Mouse (Mus musculus): ENCODE results near the gene Slitrk1. TPM values are rescaled to one million over a fixed set of nuclear protein-coding genes. Genes with fewer than 3 reads are reported as not detected.

Slitrk1 gene
- polyA plus RNA-seq, 1 experiment from 2014 or later: 0.43 TPM

- H3K9me3 ChIP-seq (ENCODE audit: control insufficient read depth, low read length): no peaks in the 10 kb centered on the region
Measured at GRCm38 (mm10) chr14:108909336-108909953, 4.5 kb downstream of the Slitrk1 start.

GRCm38 (mm10) chr14:108898601-108899000 is 15.4 kb downstream of the Slitrk1 start:
- Histone ChIP-seq H3K4me1 (replicated peaks; ENCODE audit: control insufficient read depth, insufficient read depth, low read length) (no peaks in the 10 kb centered on the region), H3K27ac (ENCODE audit: low read depth, low read length) (no peak overlapping the region), H3K9me3 (ENCODE audit: control insufficient read depth, low read length) (no peaks in the 10 kb centered on the region), H3K36me3 (ENCODE audit: control insufficient read depth, insufficient read depth, low read length) (no peaks in the 10 kb centered on the region), H3K9ac (ENCODE audit: low read depth, low read length) (no peak overlapping the region), H3K4me3 (ENCODE audit: low read depth, low read length) (no peak overlapping the region), H3K4me2 (no peak overlapping the region), H3K27me3 (replicated peaks; ENCODE audit: control insufficient read depth, insufficient read depth, low read length) (no peaks in the 10 kb centered on the region)
- ATAC-seq (replicated peaks; ENCODE audit: low FRiP score) (no peak), DNase-seq (ENCODE audit: low spot score) (no peak)
- WGBS: 75% methylated on average over 7 of the region's 7 CpGs

More at GRCm38 (mm10) chr14:108909336-108909953, 4.5 kb downstream of the Slitrk1 start:
- Histone ChIP-seq H3K27ac (ENCODE audit: low read depth, low read length) (no peak overlapping the region), H3K4me3 (ENCODE audit: low read depth, low read length) (no peak overlapping the region), H3K4me1 (replicated peaks; ENCODE audit: control insufficient read depth, insufficient read depth, low read length) (no peaks in the 10 kb centered on the region), H3K4me2 (no peak overlapping the region), H3K27me3 (replicated peaks; ENCODE audit: control insufficient read depth, insufficient read depth, low read length) (peaks cover 38% of the 10 kb centered on the region), H3K36me3 (ENCODE audit: control insufficient read depth, insufficient read depth, low read length) (no peaks in the 10 kb centered on the region), H3K9ac (ENCODE audit: low read depth, low read length) (no peak overlapping the region)
- ATAC-seq (replicated peaks; ENCODE audit: low FRiP score) (no peak), DNase-seq (ENCODE audit: low spot score) (no peak)
- 47% methylated on average over 6 of the region's 6 CpGs for WGBS

GRCm38 (mm10) chr14:108895456-108895855 is 18.5 kb downstream of the Slitrk1 start:
- H3K4me3 ChIP-seq (ENCODE audit: low read depth, low read length): no peak overlapping the region
- H3K9me3 ChIP-seq (ENCODE audit: control insufficient read depth, low read length): no peaks in the 10 kb centered on the region
- no peak overlapping the region for H3K27ac ChIP-seq (ENCODE audit: low read depth, low read length)
- no peak for DNase-seq (ENCODE audit: low spot score)
- H3K4me1 ChIP-seq (replicated peaks; ENCODE audit: control insufficient read depth, insufficient read depth, low read length): no peaks in the 10 kb centered on the region
- H3K36me3 ChIP-seq (ENCODE audit: control insufficient read depth, insufficient read depth, low read length): no peaks in the 10 kb centered on the region
- no peak for ATAC-seq (replicated peaks; ENCODE audit: low FRiP score)
- no peaks in the 10 kb centered on the region for H3K27me3 ChIP-seq (replicated peaks; ENCODE audit: control insufficient read depth, insufficient read depth, low read length)
- no peak overlapping the region for H3K4me2 ChIP-seq
- 52% methylated on average over 2 of the region's 2 CpGs for WGBS
- no peak overlapping the region for H3K9ac ChIP-seq (ENCODE audit: low read depth, low read length)

GRCm38 (mm10) chr14:108867816-108868215 is 46.1 kb downstream of the Slitrk1 start:
- no peak for DNase-seq (ENCODE audit: low spot score)
- H3K4me3 ChIP-seq (ENCODE audit: low read depth, low read length): no peak overlapping the region
- H3K4me2 ChIP-seq: no peak overlapping the region
- no peak overlapping the region for H3K27ac ChIP-seq (ENCODE audit: low read depth, low read length)
- no peaks in the 10 kb centered on the region for H3K9me3 ChIP-seq (ENCODE audit: control insufficient read depth, low read length)
- no peak overlapping the region for H3K9ac ChIP-seq (ENCODE audit: low read depth, low read length)
- H3K36me3 ChIP-seq (ENCODE audit: control insufficient read depth, insufficient read depth, low read length): no peaks in the 10 kb centered on the region
- no peak for ATAC-seq (replicated peaks; ENCODE audit: low FRiP score)
- no peaks in the 10 kb centered on the region for H3K4me1 ChIP-seq (replicated peaks; ENCODE audit: control insufficient read depth, insufficient read depth, low read length)
- H3K27me3 ChIP-seq (replicated peaks; ENCODE audit: control insufficient read depth, insufficient read depth, low read length): no peaks in the 10 kb centered on the region

GRCm38 (mm10) chr14:108864631-108865030 is 49.3 kb downstream of the Slitrk1 start:
- H3K4me1 ChIP-seq (replicated peaks; ENCODE audit: control insufficient read depth, insufficient read depth, low read length): no peaks in the 10 kb centered on the region
- H3K9ac ChIP-seq (ENCODE audit: low read depth, low read length): no peak overlapping the region
- no peaks in the 10 kb centered on the region for H3K36me3 ChIP-seq (ENCODE audit: control insufficient read depth, insufficient read depth, low read length)
- no peak overlapping the region for H3K27ac ChIP-seq (ENCODE audit: low read depth, low read length)
- H3K9me3 ChIP-seq (ENCODE audit: control insufficient read depth, low read length): no peaks in the 10 kb centered on the region
- H3K4me3 ChIP-seq (ENCODE audit: low read depth, low read length): no peak overlapping the region
- ATAC-seq (replicated peaks; ENCODE audit: low FRiP score): no peak
- H3K27me3 ChIP-seq (replicated peaks; ENCODE audit: control insufficient read depth, insufficient read depth, low read length): no peaks in the 10 kb centered on the region
- H3K4me2 ChIP-seq: no peak overlapping the region
- DNase-seq (ENCODE audit: low spot score): no peak

GRCm38 (mm10) chr14:108859310-108859709 is 54.6 kb downstream of the Slitrk1 start:
- Histone ChIP-seq H3K4me3 (ENCODE audit: low read depth, low read length) (no peak overlapping the region), H3K27me3 (replicated peaks; ENCODE audit: control insufficient read depth, insufficient read depth, low read length) (no peaks in the 10 kb centered on the region), H3K4me2 (no peak overlapping the region), H3K9me3 (ENCODE audit: control insufficient read depth, low read length) (no peaks in the 10 kb centered on the region), H3K9ac (ENCODE audit: low read depth, low read length) (no peak overlapping the region), H3K4me1 (replicated peaks; ENCODE audit: control insufficient read depth, insufficient read depth, low read length) (no peaks in the 10 kb centered on the region), H3K27ac (ENCODE audit: low read depth, low read length) (no peak overlapping the region), H3K36me3 (ENCODE audit: control insufficient read depth, insufficient read depth, low read length) (no peaks in the 10 kb centered on the region)
- WGBS: 71% methylated on average over 1 of the region's 1 CpGs
- ATAC-seq (replicated peaks; ENCODE audit: low FRiP score): no peak
- DNase-seq (ENCODE audit: low spot score): no peak

Data from liver, embryonic 11.5 days (tissue).